Mouse (Mus musculus): Measurements from ENCODE around the gene Crocc2. TPM values are rescaled to one million over a fixed set of nuclear protein-coding genes. Genes with fewer than 3 reads are reported as not detected.
A peak's percentile ranks its signal among the peaks of the same experiment; 100 is the strongest.
"Not testable (repeated sequence)": the region's sequence is repeated elsewhere in the genome, so short reads cannot be mapped to it uniquely, and the experiment has no call there.

Gene Crocc2
- polyA plus RNA-seq, 1 experiment from 2014 or later = 5.8 TPM

DNA sequence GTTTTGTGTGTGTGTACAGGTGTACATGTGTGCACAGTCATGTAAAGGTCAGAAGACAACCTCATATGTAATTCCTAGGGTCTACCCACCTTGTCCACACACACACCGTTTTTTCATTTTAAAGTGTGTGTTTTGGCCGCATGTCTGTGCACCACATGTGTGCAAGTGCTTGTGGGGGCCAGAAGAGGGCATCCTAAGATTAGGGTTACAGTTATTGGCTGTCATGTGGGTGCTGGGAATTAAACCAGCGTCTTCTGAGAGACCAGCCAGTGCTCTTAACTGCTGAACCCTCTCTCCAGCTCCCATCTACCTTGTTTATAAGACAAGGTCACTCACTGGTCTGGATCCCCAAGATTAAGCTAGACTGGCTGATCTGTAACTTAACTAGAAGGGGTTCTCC, 26.4 kb downstream of the Crocc2 start:
- Histone ChIP-seq H3K4me3 (replicated peaks) (no peak overlapping the region), H3K4me2 (replicated peaks) (no peak overlapping the region), H3K9me3 (replicated peaks) (no peaks in the 10 kb centered on the region), H3K36me3 (no peaks in the 10 kb centered on the region), H3K9ac (no peak overlapping the region), H3K4me1 (0 out of 2 replicates have a peak, but pooled peaks cover 6% of the 10 kb centered on the region), H3K27ac (replicated peaks) (no peak overlapping the region), H3K27me3 (peaks cover 10% of the 10 kb centered on the region)
- 92% methylated on average over 3 of the region's 3 CpGs for whole genome bisulfite sequencing
- no peak for ATAC-seq (ENCODE audit: insufficient number of reproducible peaks, low FRiP score, low TSS enrichment, low read depth)

DNA sequence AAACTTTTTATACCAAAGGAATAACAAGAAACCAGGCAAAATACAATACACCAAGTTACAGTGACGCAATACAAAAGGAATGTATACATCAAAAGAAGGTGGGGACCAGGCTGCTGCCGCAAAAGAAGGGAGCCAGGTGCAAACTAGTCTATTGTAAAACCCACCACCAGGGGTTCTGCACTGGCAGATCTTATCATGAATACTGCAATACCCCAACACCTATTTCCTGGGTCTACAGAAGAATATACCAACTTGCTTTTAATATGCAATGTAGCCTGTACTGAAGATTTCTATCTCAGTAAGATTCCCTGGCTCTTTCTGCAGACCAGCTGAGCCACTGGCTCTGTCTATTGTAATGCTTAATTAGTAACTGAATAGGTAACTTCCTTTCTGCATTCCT, 28.9 kb downstream of the Crocc2 start:
- WGBS = 68% methylated on average over 2 of the region's 2 CpGs
- H3K4me2 ChIP-seq (replicated peaks); H3K27ac ChIP-seq (replicated peaks); H3K9ac ChIP-seq; H3K4me3 ChIP-seq (replicated peaks); H3K27me3 ChIP-seq; H3K36me3 ChIP-seq; H3K4me1 ChIP-seq; H3K9me3 ChIP-seq (replicated peaks); ATAC-seq (ENCODE audit: insufficient number of reproducible peaks, low FRiP score, low TSS enrichment, low read depth): not testable (repeated sequence)

DNA sequence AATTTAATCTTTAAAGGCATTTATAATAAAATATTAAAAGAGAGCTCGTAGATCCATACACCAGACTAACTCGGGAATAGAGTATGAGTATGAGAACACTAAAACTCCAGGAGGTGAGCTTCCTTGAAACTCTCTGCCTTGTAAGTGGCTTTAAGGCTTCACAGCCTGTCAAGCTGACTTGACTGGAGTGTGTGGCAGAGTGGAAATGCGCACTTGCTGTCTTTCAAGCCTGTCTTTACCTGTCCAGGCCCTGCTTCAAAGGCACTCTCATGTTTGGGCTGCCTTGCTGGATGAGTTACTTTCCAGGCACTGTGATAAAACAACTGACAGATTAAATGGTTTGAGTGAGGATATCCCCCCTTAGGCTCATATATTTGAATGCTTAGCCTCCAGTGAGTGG, 29.4 kb downstream of the Crocc2 start:
- Histone ChIP-seq H3K27me3 (no peaks in the 10 kb centered on the region), H3K4me1 (no peaks in the 10 kb centered on the region), H3K36me3 (no peaks in the 10 kb centered on the region), H3K4me3 (replicated peaks) (no peak overlapping the region), H3K9ac (no peak overlapping the region), H3K27ac (replicated peaks) (no peak overlapping the region), H3K9me3 (replicated peaks) (no peaks in the 10 kb centered on the region), H3K4me2 (replicated peaks) (no peak overlapping the region)
- no peak for ATAC-seq (ENCODE audit: insufficient number of reproducible peaks, low FRiP score, low TSS enrichment, low read depth)
- WGBS = 64% methylated on average over 3 of the region's 3 CpGs

DNA sequence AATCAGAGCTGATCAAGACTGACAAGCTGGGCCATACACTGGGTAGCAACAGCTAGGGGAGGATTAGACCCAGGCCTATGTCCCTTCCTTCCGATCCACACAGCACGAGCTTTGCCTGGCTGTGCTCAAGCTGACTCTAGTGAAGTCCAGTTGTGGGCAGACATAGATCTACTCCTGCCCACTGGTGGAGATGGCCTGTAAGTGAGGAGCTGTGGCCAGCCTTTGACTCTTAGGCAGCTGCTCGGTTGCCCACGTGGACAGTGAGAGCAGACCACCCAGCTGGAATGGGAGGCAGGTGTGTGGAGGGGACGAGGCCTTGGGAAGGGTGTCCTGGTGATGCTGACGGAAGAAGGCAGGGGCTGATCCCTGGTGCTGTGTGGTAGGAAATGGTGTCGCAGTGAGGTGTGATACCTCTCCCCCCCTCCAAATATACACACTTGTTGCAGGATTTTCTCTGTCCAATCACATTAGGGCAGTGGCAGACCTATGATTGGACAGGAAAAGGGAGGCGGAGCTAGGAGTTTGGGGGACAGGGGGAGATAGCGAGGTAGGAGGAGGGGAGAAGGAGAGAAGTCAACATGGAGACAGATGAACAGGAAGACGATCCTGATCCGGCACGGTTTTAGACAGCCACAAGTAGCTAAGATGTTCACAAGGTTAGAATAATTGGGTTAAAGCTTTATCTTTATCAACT, 37.9 kb downstream of the Crocc2 start:
- Histone ChIP-seq H3K4me1 (peaks cover 36% of the 10 kb centered on the region), H3K9me3 (replicated peaks) (no peaks in the 10 kb centered on the region), H3K4me2 (replicated peaks) (no peak overlapping the region), H3K27me3 (no peaks in the 10 kb centered on the region), H3K4me3 (replicated peaks) (no peak overlapping the region), H3K27ac (replicated peaks) (no peak overlapping the region), H3K9ac (no peak overlapping the region), H3K36me3 (no peaks in the 10 kb centered on the region)
- WGBS = 62% methylated on average over 12 of the region's 12 CpGs
- ATAC-seq (ENCODE audit: insufficient number of reproducible peaks, low FRiP score, low TSS enrichment, low read depth) = no peak

DNA sequence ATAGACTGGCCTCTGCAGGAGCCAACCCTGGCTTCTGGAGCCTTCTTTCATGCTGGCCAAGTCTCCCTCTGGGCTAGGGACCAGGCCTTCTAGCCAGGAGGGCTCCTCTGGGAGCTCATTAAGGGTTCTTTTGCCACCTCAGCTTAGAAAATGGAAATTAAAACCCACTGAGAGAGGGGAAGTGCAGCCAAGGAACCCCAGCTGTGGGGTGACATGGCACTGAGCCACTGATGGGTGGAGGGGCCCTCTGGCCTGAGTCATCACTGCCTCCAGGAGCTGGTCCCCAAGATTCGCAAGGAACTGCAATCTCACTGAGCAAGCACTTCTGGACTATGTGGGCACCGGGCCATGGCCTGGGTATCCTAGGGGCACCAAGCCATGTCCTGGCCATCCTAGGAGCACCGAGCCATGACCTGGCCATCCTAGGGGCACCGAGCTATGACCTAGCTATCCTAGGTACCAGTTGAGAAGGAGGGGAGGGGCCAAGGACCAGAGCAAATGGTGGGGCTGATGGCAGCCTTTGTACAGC, 39.1 kb downstream of the Crocc2 start:
- ATAC-seq (ENCODE audit: insufficient number of reproducible peaks, low FRiP score, low TSS enrichment, low read depth) = no peak
- no peak overlapping the region for H3K9ac ChIP-seq
- 91% methylated on average over 4 of the region's 4 CpGs for WGBS
- no peaks in the 10 kb centered on the region for H3K27me3 ChIP-seq
- H3K27ac ChIP-seq (replicated peaks) = no peak overlapping the region
- H3K4me2 ChIP-seq (replicated peaks) = no peak overlapping the region
- H3K9me3 ChIP-seq (replicated peaks) = no peaks in the 10 kb centered on the region
- H3K4me1 ChIP-seq = peaks cover 46% of the 10 kb centered on the region
- H3K4me3 ChIP-seq (replicated peaks) = no peak overlapping the region
- no peaks in the 10 kb centered on the region for H3K36me3 ChIP-seq

DNA sequence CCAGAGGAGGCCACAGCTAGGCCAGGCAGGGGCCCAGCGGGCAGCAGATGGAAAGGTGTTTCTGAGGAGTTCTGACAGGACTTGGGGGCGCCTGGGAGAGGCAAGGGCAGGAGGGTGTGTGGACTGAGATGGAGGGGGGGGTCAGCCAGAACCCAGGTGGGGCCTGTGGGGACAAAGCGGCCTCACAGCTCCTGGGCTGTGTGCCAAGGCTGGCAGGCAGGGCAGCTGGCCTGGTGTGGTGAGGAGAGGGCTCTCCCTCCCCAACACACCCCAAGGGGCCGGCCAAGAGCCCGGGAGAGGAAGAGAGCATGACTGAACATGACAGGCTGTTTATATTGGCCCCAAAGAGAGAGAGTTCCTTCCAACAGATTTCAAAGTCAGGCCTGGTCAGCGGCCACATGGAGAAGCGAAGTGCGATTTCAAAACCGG, 41.7 kb downstream of the Crocc2 start:
- no peak overlapping the region for H3K9ac ChIP-seq
- WGBS = 26% methylated on average over 9 of the region's 9 CpGs
- H3K9me3 ChIP-seq (replicated peaks) = no peaks in the 10 kb centered on the region
- no peaks in the 10 kb centered on the region for H3K36me3 ChIP-seq
- no peaks in the 10 kb centered on the region for H3K27me3 ChIP-seq
- H3K27ac ChIP-seq (replicated peaks) = peak overlapping the region; percentile 83
- H3K4me2 ChIP-seq (replicated peaks) = no peak overlapping the region
- peaks cover 61% of the 10 kb centered on the region for H3K4me1 ChIP-seq
- peak; percentile 83 for ATAC-seq (ENCODE audit: insufficient number of reproducible peaks, low FRiP score, low TSS enrichment, low read depth)
- H3K4me3 ChIP-seq (replicated peaks) = no peak overlapping the region

DNA sequence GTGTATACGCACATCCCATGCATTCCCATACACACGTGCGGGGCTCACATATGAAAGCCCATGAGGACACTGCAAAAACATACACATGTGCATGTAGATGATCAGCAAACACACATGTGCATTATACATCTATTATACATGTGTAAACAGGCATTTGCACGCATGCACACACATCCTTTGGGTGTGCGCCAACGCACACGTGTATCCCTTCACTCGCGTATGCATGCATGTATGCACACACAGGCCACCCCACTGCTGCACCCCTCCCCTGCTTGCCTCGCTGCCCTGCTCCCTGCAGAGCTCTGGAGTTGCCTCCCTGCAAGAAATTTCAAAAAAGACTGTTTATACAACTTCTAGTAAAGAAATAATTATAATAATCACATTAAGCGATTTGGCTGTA, 42.5 kb downstream of the Crocc2 start:
- Histone ChIP-seq H3K27me3 (no peaks in the 10 kb centered on the region), H3K27ac (replicated peaks) (peak overlapping the region; percentile 83), H3K4me3 (replicated peaks) (no peak overlapping the region), H3K4me1 (peaks cover 61% of the 10 kb centered on the region), H3K36me3 (no peaks in the 10 kb centered on the region), H3K9me3 (replicated peaks) (no peaks in the 10 kb centered on the region), H3K9ac (no peak overlapping the region), H3K4me2 (replicated peaks) (no peak overlapping the region)
- WGBS = 62% methylated on average over 11 of the region's 11 CpGs
- no peak for ATAC-seq (ENCODE audit: insufficient number of reproducible peaks, low FRiP score, low TSS enrichment, low read depth)

DNA sequence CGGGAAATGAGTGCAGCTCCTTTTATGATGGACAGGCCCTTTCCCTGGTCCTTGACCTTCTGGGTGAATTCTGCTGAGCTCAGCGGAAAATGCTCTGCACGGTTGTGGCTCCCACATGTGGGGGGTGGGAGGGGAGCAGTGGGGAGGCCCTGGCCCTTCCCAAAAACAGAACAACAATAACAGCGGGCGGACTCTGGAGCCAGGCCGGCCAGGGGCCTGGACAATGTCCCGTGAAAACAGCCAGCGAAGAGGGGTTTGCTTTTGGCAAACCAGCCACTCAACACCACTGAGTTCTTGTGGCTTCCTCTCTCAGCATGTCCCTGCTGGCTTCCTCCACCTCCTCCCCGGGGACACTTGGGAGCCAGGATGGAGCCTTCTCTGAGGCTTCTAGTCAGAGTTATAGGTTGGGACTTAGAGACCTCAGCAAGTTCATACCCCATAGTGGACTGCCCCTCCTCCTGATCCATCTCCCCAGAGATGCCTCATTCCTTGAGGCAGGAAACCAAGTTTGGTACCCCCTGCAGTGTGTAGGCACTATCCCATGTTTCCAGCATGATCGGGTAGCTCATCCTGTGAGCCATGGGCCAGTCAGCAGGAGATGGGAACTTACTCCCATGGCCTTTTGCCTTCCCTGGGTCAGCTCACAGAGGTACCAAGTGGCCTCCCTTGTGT, 43.2 kb downstream of the Crocc2 start:
- 29% methylated on average over 10 of the region's 10 CpGs for WGBS

DNA sequence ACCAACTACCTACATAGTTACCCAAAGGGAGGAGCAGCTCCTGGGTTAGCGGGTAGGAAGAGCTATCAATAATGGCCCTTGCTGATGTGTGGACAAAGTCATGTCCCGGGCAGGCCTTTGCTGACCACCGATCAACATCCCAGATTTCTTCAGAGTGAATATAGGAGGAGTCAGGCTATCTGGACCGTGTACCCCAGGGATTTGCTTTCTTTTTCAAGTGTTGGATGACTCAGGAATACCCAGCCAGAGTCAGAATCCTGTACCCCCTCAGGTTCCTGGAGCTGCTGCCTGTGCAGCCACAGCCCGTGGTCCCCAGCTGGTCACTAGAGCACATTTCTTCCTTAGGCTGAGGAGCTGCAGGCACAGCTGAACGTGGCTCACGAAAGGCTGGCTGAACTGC, 43.9 kb downstream of the Crocc2 start:
- no peak for ATAC-seq (ENCODE audit: insufficient number of reproducible peaks, low FRiP score, low TSS enrichment, low read depth)
- Histone ChIP-seq H3K27ac (replicated peaks) (peak overlapping the region; percentile 83), H3K4me3 (replicated peaks) (no peak overlapping the region), H3K9me3 (replicated peaks) (no peaks in the 10 kb centered on the region), H3K36me3 (no peaks in the 10 kb centered on the region), H3K27me3 (no peaks in the 10 kb centered on the region), H3K4me2 (replicated peaks) (no peak overlapping the region), H3K4me1 (peaks cover 63% of the 10 kb centered on the region), H3K9ac (no peak overlapping the region)
- WGBS = 82% methylated on average over 7 of the region's 7 CpGs

More for the DNA sequence above, 43.2 kb downstream of the Crocc2 start:
- Histone ChIP-seq H3K4me3 (replicated peaks) (no peak overlapping the region), H3K9ac (no peak overlapping the region), H3K9me3 (replicated peaks) (no peaks in the 10 kb centered on the region), H3K27ac (replicated peaks) (peak overlapping the region; percentile 83), H3K4me1 (peaks cover 59% of the 10 kb centered on the region), H3K27me3 (no peaks in the 10 kb centered on the region), H3K36me3 (no peaks in the 10 kb centered on the region), H3K4me2 (replicated peaks) (no peak overlapping the region)
- peak; percentile 61 for ATAC-seq (ENCODE audit: insufficient number of reproducible peaks, low FRiP score, low TSS enrichment, low read depth)

DNA sequence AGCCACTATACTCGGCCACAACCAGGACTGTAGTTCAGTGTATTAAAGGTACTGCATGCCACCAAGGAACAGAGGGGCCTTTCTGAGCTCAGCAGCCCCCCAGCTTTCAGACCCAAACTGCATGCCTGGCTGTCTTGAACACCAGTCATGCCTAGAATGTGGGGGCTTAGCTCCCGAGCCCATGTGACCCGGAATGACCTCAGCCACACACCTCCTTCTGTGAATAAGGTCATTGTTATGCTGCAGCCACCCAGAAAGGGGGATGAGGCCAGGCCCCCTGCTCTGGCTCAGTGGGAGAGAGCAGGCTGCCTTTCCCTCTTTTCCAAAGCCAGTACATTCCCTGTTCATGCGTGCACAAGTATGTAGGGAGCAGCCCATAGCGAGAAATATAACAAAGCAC, 46.1 kb downstream of the Crocc2 start:
- ATAC-seq (ENCODE audit: insufficient number of reproducible peaks, low FRiP score, low TSS enrichment, low read depth) = no peak
- Histone ChIP-seq H3K9ac (no peak overlapping the region), H3K36me3 (no peaks in the 10 kb centered on the region), H3K4me2 (replicated peaks) (no peak overlapping the region), H3K4me1 (peaks cover 59% of the 10 kb centered on the region), H3K27me3 (no peaks in the 10 kb centered on the region), H3K27ac (replicated peaks) (no peak overlapping the region), H3K4me3 (replicated peaks) (no peak overlapping the region), H3K9me3 (replicated peaks) (no peaks in the 10 kb centered on the region)
- whole genome bisulfite sequencing = 40% methylated on average over 5 of the region's 5 CpGs

DNA sequence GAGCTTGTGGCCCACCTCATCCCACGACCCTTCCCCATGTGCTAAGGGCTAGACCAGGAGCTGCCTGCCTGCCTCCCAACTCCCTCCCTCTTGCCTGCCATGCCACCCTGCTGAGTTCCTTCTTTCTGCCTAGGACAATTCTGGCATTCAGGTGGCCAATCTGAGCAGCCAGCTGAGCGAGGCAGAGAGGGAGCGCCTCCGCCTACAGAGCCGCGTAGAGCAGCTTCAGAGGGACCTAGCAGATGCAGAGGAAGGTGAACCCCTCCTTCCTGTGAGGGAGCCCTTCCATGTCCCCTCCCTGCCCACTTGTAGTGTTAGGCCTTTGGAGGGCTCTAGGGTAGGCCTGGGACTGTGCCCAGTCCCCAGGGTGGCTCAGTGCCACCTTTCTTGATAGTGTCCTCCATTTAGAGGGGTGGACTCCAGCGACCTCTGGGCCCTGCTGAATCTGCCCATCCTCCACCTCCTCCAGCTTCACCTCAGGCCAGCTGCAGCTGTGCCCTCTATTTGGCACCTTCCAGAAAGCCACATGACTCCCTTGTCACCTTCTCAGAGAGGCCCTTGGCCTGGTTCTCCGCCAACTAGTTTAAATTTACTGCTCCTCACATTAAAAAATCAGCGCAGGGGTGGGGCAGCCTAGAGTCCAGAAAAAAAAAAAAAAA, 48.4 kb downstream of the Crocc2 start:
- no peak overlapping the region for H3K4me3 ChIP-seq (replicated peaks)
- no peak overlapping the region for H3K4me2 ChIP-seq (replicated peaks)
- no peak overlapping the region for H3K9ac ChIP-seq
- H3K27me3 ChIP-seq = no peaks in the 10 kb centered on the region
- no peak for ATAC-seq (ENCODE audit: insufficient number of reproducible peaks, low FRiP score, low TSS enrichment, low read depth)
- no peaks in the 10 kb centered on the region for H3K36me3 ChIP-seq
- peaks cover 51% of the 10 kb centered on the region for H3K4me1 ChIP-seq
- WGBS = 77% methylated on average over 9 of the region's 9 CpGs
- H3K27ac ChIP-seq (replicated peaks) = no peak overlapping the region
- H3K9me3 ChIP-seq (replicated peaks) = no peaks in the 10 kb centered on the region
